Mouse (Mus musculus) spleen, postnatal 4 days (tissue): Measurements from ENCODE around the gene B4galnt2.
A peak's percentile ranks its signal among the peaks of the same experiment; 100 is the strongest.
"Not testable (repeated sequence)": the region's sequence is repeated elsewhere in the genome, so short reads cannot be mapped to it uniquely, and the experiment has no call there.

Experiments
- DNase-seq, 2 experiments: peaks; one replicate each; pipeline ENCODE4 v3.0.0; 2022; ENCODE audit warnings: low spot score in 2 of 2

B4galnt2 gene

GRCm38 (mm10) chr11:95896446-95897179 lies 18.1 kb downstream of the B4galnt2 start:
- DNase-seq, result no peak

GRCm38 (mm10) chr11:95890462-95891051 lies 24.1 kb downstream of the B4galnt2 start:
- no peak for DNase-seq

DNA sequence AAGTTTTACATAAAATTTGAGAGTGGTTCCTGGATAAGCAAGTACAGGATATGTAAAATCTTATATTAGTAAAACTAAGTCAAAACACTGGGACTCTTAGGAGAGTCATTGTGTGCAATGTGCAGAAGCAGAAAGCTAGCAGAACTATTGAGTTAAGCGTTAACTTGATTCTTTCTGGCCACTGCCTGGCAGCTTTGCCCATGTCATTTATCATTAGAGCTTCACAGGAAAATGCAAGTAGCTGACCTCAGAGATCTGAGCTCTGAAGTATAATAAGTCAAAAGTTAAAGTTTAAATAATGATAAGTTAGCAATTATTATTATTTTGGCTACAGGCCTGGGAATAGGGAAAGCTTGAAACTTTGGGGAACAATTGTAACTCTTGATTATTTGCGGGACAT lies 34.8 kb downstream of the B4galnt2 start:
- DNase-seq, result not testable (repeated sequence)

GRCm38 (mm10) chr11:95876296-95876695 lies 38.4 kb downstream of the B4galnt2 start:
- peak; percentile 55 to 86 for DNase-seq

DNA sequence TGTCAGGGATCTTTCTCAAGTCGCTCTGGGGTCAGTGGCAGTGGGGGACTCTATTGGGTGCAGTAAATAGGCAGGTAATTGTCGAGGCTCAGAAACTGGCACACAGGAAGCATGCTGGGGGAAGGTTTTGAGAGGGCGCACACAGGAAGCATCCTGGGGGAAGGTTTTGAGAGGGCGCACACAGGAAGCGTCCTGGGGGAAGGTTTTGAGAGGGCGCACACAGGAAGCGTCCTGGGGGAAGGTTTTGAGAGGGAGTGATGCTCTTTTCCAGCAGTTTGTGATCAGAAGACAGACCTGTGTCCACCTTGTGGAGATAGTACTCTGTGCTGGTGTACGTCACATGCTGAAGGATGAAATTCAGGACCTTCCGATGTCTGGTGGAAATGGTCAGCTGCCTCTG lies 38.9 kb downstream of the B4galnt2 start:
- no peak for DNase-seq

DNA sequence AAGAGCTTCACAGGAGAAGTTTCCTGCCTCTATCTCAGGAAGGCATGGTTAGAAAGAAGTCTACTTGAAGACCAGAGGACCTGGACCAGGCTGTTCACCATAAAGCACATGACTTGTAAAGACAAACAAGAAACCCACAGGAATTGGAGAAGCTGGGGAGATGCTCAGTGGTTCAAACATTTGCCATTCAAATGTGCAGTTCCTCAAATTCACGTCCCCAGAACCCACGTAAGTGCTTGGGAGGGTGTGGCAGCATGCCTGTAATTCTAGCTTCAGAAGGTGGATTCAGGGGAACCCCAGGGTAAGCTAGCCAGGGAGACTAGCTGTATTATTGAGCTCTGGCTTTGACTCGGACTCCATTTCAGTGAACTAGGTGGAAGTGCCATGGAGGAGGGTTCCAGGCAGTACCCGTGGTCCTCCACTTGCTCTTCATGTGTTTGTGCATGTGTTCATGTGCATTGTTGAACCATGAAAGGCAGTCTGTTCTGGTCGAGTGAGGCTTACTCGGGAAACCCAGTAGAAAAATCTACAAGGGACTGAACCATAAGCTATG lies 44.7 kb downstream of the B4galnt2 start:
- peak in 1 of 2 experiments; percentile 25 for DNase-seq

DNA sequence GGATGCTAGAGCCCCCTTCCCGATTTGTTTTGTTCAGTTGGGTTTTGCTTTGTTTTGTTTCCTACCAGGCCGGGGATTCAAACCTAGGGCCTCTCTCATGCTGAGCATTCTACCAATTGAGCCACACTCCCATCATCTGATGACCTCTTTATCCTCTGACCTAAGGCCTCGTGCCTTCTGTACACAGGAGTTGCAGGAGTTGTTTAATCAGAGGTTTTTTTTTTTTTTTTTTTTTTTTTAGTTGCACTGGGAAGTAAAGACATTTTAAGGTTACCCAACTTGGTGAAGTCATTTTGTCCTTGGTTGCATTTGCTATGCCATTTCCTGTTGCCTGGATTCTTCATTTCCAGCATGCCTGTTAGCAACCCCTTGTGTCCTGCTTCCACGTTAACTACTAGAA lies 45.2 kb downstream of the B4galnt2 start:
- no peak for DNase-seq

GRCm38 (mm10) chr11:95861397-95861796 lies 53.3 kb downstream of the B4galnt2 start:
- no peak for DNase-seq

- DNase-seq, result no peak
These were observed 54.6 kb downstream of the B4galnt2 start for GRCm38 (mm10) chr11:95860071-95860490.

DNA sequence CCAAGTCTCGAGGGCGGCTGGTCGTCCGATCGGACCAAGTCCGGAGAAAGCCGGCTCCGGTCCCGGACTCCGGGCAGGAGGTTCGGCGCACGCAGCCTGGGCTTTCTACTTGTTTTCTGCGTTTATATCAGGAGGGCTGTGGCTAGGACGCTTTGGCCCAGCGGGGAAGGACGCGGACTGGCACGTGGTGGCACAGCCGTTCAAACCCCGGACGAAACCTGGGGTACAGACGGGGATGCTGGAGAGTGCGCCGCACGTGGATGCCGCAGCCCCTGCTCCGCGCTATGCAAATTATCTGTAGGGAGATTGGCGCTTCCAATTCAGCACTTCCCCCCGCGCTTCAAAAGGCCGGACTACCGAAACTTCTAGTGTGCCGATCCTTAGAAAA lies 55.2 kb downstream of the B4galnt2 start:
- peak in 1 of 2 experiments; percentile 70 for DNase-seq

GRCm38 (mm10) chr11:95858528-95859467 lies 55.9 kb downstream of the B4galnt2 start:
- peak; percentile 96 to 98 for DNase-seq

DNA sequence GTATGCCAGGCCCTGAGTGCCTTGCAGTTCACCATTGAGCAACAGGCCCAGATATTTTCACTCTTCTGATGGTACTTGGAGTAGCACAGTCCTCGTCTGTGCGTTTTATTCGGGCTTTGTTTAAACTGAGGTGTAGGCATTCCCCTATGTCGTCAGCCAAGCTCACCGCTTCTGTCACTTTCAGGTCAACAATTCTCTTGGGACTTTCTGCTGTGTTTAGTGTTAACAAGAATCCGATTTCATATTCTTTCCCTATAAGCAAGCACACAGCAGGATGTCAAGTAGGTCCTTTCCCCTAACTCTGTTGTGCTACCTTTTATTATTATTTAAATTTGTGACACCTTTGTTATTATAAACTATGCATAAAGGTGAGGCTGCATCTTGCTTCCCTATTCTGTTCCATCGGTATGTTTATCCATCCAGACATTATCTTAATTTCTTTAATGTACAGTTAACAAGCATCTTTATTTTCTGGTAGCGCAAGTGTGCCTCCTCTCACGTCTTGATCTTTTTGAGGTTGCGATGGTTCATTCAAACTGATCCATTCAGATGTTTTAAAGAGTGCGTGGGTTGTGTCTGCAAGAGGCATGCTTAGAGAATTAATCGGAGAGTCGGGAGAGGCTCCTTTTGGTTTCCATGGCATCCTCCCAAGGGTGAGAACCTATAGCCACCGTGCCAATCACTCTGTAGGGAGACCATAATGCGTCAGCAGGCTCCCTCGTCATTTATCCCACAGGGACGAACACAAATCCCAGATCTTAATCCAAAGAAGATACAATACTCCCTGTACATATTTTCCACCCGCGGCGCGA lies 56.8 kb downstream of the B4galnt2 start:
- no peak for DNase-seq

- DNase-seq, result no peak
These were observed 57.4 kb downstream of the B4galnt2 start for GRCm38 (mm10) chr11:95857306-95857705.

DNA sequence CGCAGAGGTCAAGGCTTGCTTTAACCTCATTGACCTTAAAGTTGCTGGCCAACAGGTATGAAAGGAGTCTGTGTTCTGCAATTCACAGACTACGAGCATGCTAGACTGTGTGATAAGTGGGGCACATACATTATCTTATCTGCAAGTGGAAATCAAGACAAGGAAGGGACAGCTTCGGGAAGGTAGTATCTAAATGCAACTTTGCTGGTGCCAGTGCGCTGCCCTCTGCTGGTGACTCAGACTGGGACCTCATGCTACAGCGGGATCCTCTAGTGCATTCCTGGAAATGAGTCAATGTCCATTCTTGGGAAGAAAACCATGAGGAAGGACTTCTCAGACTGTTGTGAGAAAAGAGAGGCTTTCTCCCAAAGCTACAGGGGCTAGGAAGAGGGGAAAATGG lies 61.0 kb downstream of the B4galnt2 start:
- peak; percentile 63 to 83 for DNase-seq

DNA sequence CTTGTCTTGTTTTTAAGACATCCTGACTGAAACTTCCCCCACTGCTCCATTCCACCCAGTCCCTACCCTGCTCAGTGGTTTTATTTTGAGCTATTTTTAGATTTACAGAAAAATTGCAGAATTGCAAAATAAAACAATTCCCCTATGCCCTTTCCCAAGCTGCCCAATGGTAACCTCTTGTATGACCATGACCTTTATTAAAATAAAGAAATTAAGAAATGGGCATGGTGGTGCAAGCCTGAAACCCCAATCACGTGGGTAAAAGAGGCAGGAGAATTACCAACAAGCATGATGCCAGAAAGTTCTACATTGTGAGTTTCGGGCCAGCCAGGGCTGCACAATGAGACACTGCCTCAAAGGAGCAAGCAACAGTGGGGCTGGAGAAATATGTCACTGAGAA lies 63.8 kb downstream of the B4galnt2 start:
- no peak for DNase-seq

GRCm38 (mm10) chr11:95844935-95845334 lies 69.8 kb downstream of the B4galnt2 start:
- no peak for DNase-seq

DNA sequence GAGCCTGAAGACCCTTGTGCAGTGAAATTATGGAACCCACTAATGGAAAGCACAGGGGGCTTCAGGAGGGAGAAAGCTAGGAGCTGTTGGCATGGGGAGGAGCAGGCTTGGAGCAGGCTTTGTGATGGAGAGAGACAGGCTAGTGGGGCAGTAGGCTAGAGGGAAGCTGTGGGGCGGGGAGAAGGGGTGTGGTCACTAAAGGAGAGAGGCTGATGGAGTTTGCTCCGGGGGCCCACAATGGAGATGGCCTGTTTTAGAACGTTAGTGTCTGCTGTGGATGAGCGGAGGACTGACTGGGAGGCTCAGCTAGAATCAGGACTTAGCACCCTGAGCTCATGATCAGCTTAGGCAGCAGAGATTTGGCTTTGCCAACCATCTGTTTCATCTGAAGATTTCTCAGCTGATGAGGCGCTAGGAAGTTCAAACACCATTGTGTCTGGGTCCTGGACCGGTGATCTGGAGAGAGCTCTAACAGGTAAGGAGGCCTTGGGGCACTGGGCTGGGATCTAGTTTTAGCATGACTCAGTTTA lies 71.2 kb downstream of the B4galnt2 start:
- no peak for DNase-seq

- DNase-seq, result peak in 1 of 2 experiments; percentile 61
These were observed 71.7 kb downstream of the B4galnt2 start for GRCm38 (mm10) chr11:95842953-95843352.

DNA sequence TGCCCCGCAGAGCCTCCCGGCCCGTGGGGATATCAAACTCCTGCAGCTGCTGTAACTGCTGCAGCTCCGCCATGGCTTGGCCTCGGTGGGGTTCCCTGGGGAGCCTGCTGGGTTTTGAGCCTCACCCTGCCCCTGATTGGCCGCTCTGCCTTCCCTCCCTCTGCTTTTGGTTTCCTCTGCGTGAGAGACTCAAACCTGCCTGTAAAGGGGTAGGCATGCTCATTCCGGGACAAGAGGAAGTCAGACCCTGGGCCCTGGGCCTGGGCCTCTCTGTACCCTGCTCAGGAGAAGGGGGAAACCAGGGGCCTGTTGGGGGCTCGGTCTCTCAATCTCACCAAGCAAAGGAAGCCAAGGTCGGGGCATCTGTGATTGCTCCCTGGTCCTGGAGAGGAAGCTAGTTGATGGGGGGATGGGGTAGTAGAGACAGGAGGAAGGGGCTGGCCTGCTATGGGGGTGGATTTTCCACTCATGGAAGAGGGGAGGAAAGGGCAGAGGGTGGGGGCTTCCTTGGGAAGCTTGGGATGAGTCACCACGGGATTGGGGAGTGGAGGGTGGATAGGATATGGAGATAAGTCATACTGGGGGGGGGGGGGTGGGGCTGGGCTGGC lies 72.5 kb downstream of the B4galnt2 start, which contains the start of gene Abi3:
Gene Abi3, minus strand, starts transcription at position 403 of the 608 bp plus-strand sequence.
- DNase-seq, result peak; percentile 74 to 85

DNA sequence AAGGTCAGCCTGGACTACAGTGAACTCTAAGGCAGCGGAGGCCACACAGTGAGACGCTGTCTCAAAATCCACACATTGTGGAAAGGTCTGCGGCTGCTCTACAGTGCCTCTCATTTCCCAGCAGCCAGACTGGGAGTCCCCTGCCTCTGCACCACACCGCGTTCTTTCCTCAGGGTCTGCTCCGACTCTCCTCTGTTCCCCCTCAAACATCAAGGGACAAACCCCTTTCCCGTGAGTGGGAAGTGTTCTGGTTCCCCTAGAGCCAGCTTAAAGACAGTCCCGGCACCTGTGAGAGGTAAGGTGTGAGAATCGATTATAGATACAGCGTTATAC lies 73.2 kb downstream of the B4galnt2 start:
- peak in 1 of 2 experiments; percentile 61 for DNase-seq
